Mouse (Mus musculus) lung, adult 2 months (tissue): Measurements from ENCODE around the gene Slc44a1.

Experiments
- CTCF ChIP-seq: fragments of 200-500 bp; IDR thresholded peaks from 2 replicates; pipeline ENCODE4 v1.5.1; 2011; ENCODE audit warnings: mild to moderate bottlenecking, low read length, control low read depth; ENCODE audit not compliant: insufficient read depth
- POLR2A ChIP-seq: fragments of 200-500 bp; IDR thresholded peaks from 2 replicates; pipeline ENCODE4 v1.6.1; 2011; ENCODE audit warnings: low read depth, mild to moderate bottlenecking, control low read depth, low read length, borderline replicate concordance; ENCODE audit errors: extremely low read depth

- TF ChIP-seq POLR2A (no peak), CTCF (no peak)
Observed at GRCm38 (mm10) chr4:53452457-53452856, 12.2 kb downstream of the Slc44a1 start.
